Mouse (Mus musculus) testis, adult 2 months (tissue): ENCODE results near the gene Kalrn. TPM values are rescaled to one million over a fixed set of nuclear protein-coding genes. Genes with fewer than 3 reads are reported as not detected.

ENCODE experiments used
- H3K27ac ChIP-seq: fragments of 200-500 bp; 2 replicates; pipeline ENCODE4 v1.5.1; 2012; ENCODE audit warnings: low read depth, low read length; ENCODE audit not compliant: control insufficient read depth, insufficient read depth
- H3K27me3 ChIP-seq: fragments of 200-500 bp; 2 replicates; pipeline ENCODE4 v1.6.1; 2012; ENCODE audit warnings: mild to moderate bottlenecking, low read length, moderate library complexity; ENCODE audit not compliant: control insufficient read depth, insufficient read depth
- H3K36me3 ChIP-seq: fragments of 200-500 bp; 2 replicates; pipeline ENCODE4 v1.6.1; 2012; ENCODE audit warnings: mild to moderate bottlenecking, low read length; ENCODE audit not compliant: control insufficient read depth, insufficient read depth
- H3K4me1 ChIP-seq: fragments of 200-500 bp; 2 replicates; pipeline ENCODE4 v1.6.1; 2012; ENCODE audit warnings: low read length; ENCODE audit not compliant: control insufficient read depth, insufficient read depth
- H3K4me3 ChIP-seq: fragments of 200-500 bp; 2 replicates; pipeline ENCODE4 v1.5.1; 2012; ENCODE audit warnings: low read depth, mild to moderate bottlenecking, low read length, moderate library complexity, mixed read lengths; ENCODE audit not compliant: control insufficient read depth
- CTCF ChIP-seq: fragments of 200-500 bp; IDR thresholded peaks from 2 replicates; pipeline ENCODE4 v1.5.1; 2012; ENCODE audit warnings: low read depth, mild to moderate bottlenecking, inconsistent platforms, low read length, moderate library complexity; ENCODE audit not compliant: control insufficient read depth, insufficient read depth, insufficient replicate concordance
- POLR2A ChIP-seq: fragments of 200-500 bp; IDR thresholded peaks from 2 replicates; pipeline ENCODE4 v1.6.1; 2012; ENCODE audit warnings: low read depth, mild to moderate bottlenecking, inconsistent platforms, low read length, moderate library complexity; ENCODE audit not compliant: control insufficient read depth
- polyA plus RNA-seq: library from polyadenylated mRNA; depleted of rRNA; stranded (reverse); fragments of >200 nt; gene quantifications from 2 replicates; pipeline ENCODE4 v1.2.3, GENCODE M21; 2012

Gene Kalrn
- polyA plus RNA-seq, 1 experiment: 5.7 TPM

GRCm38 (mm10) chr16:34487268-34487667 is 86.1 kb downstream of the Kalrn start:
- no peak for TF ChIP-seq POLR2A
- no peak for TF ChIP-seq CTCF
- no peaks in the 10 kb centered on the region for H3K4me1 ChIP-seq
- no peak overlapping the region for H3K27ac ChIP-seq
- no peak overlapping the region for H3K4me3 ChIP-seq
- H3K36me3 ChIP-seq: no peaks in the 10 kb centered on the region
- H3K27me3 ChIP-seq: no peaks in the 10 kb centered on the region

- Histone ChIP-seq H3K27me3 (no peaks in the 10 kb centered on the region), H3K4me3 (no peak overlapping the region), H3K27ac (no peak overlapping the region), H3K4me1 (no peaks in the 10 kb centered on the region), H3K36me3 (no peaks in the 10 kb centered on the region)
- TF ChIP-seq CTCF (no peak), POLR2A (no peak)
Measured at GRCm38 (mm10) chr16:34485483-34485882, 87.8 kb downstream of the Kalrn start.

GRCm38 (mm10) chr16:34484921-34485320 is 88.4 kb downstream of the Kalrn start:
- Histone ChIP-seq H3K4me1 (no peaks in the 10 kb centered on the region), H3K27ac (no peak overlapping the region), H3K36me3 (no peaks in the 10 kb centered on the region), H3K27me3 (no peaks in the 10 kb centered on the region), H3K4me3 (no peak overlapping the region)
- no peak for TF ChIP-seq CTCF
- no peak for TF ChIP-seq POLR2A

GRCm38 (mm10) chr16:34484213-34484612 is 89.1 kb downstream of the Kalrn start:
- Histone ChIP-seq H3K4me3 (no peak overlapping the region), H3K27me3 (no peaks in the 10 kb centered on the region), H3K36me3 (no peaks in the 10 kb centered on the region), H3K27ac (no peak overlapping the region), H3K4me1 (no peaks in the 10 kb centered on the region)
- TF ChIP-seq POLR2A (no peak), CTCF (no peak)

- Histone ChIP-seq H3K4me3 (no peak overlapping the region), H3K36me3 (no peaks in the 10 kb centered on the region), H3K27me3 (no peaks in the 10 kb centered on the region), H3K27ac (no peak overlapping the region), H3K4me1 (no peaks in the 10 kb centered on the region)
- no peak for TF ChIP-seq CTCF
- TF ChIP-seq POLR2A: no peak
Measured at GRCm38 (mm10) chr16:34483716-34484115, 89.6 kb downstream of the Kalrn start.

GRCm38 (mm10) chr16:34474741-34475140 is 98.6 kb downstream of the Kalrn start:
- Histone ChIP-seq H3K27me3 (no peaks in the 10 kb centered on the region), H3K4me3 (peak overlapping the region; percentile 7), H3K36me3 (no peaks in the 10 kb centered on the region), H3K4me1 (peaks cover 2% of the 10 kb centered on the region), H3K27ac (no peak overlapping the region)
- no peak for TF ChIP-seq CTCF
- TF ChIP-seq POLR2A: no peak

- TF ChIP-seq POLR2A: no peak
- TF ChIP-seq CTCF: no peak
- H3K4me1 ChIP-seq: peaks cover 2% of the 10 kb centered on the region
Measured at GRCm38 (mm10) chr16:34473891-34474290, 99.4 kb downstream of the Kalrn start.

GRCm38 (mm10) chr16:34471441-34471840 is 101.9 kb downstream of the Kalrn start:
- H3K27me3 ChIP-seq: no peaks in the 10 kb centered on the region
- H3K36me3 ChIP-seq: no peaks in the 10 kb centered on the region
- H3K27ac ChIP-seq: no peak overlapping the region
- H3K4me1 ChIP-seq: peaks cover 2% of the 10 kb centered on the region
- TF ChIP-seq CTCF (no peak), POLR2A (no peak)
- H3K4me3 ChIP-seq: no peak overlapping the region

More at GRCm38 (mm10) chr16:34473891-34474290, 99.4 kb downstream of the Kalrn start:
- Histone ChIP-seq H3K27me3 (no peaks in the 10 kb centered on the region), H3K4me3 (peak overlapping the region; percentile 50), H3K36me3 (no peaks in the 10 kb centered on the region), H3K27ac (no peak overlapping the region)
